Mouse (Mus musculus) c-Kit-positive CD71-positive TER-119-negative erythroid progenitor cells, embryonic 14.5 days (primary cell): ENCODE measurements around the gene Crispld2.

Experiments
- DNase-seq: peaks from one replicate; pipeline ENCODE4 v3.0.0-alpha.2; 2013; ENCODE audit warnings: low read depth

Gene Crispld2

GRCm38 (mm10) chr8:120067936-120068668 is 75.9 kb downstream of the Crispld2 start:
- DNase-seq, result no peak

- DNase-seq, result peak; percentile 50
These were observed 79.4 kb downstream of the Crispld2 start for GRCm38 (mm10) chr8:120071684-120072083.

- DNase-seq, result no peak
These were observed 80.0 kb downstream of the Crispld2 start for GRCm38 (mm10) chr8:120072259-120072658.

GRCm38 (mm10) chr8:120072827-120073226 is 80.6 kb downstream of the Crispld2 start:
- no peak for DNase-seq

GRCm38 (mm10) chr8:120074516-120074915 is 82.3 kb downstream of the Crispld2 start:
- no peak for DNase-seq

- no peak for DNase-seq
These were observed 83.1 kb downstream of the Crispld2 start for GRCm38 (mm10) chr8:120075347-120075746.

GRCm38 (mm10) chr8:120078080-120078479 is 85.8 kb downstream of the Crispld2 start:
- DNase-seq, result peak; percentile 49

- no peak for DNase-seq
These were observed 87.1 kb downstream of the Crispld2 start for GRCm38 (mm10) chr8:120079361-120079760.

- DNase-seq, result no peak
These were observed 91.0 kb downstream of the Crispld2 start for GRCm38 (mm10) chr8:120083261-120083660.

GRCm38 (mm10) chr8:120084783-120085182 is 92.5 kb downstream of the Crispld2 start:
- DNase-seq, result no peak

GRCm38 (mm10) chr8:120089511-120089910 is 97.3 kb downstream of the Crispld2 start:
- DNase-seq, result no peak

- DNase-seq, result no peak
These were observed 98.8 kb downstream of the Crispld2 start for GRCm38 (mm10) chr8:120091032-120091431.

- DNase-seq, result no peak
These were observed 100.9 kb downstream of the Crispld2 start for GRCm38 (mm10) chr8:120093103-120093502.

GRCm38 (mm10) chr8:120094801-120095200 is 102.6 kb downstream of the Crispld2 start:
- DNase-seq, result no peak

GRCm38 (mm10) chr8:120096486-120096885 is 104.2 kb downstream of the Crispld2 start:
- no peak for DNase-seq

GRCm38 (mm10) chr8:120100388-120101067 is 108.3 kb downstream of the Crispld2 start:
- no peak for DNase-seq

GRCm38 (mm10) chr8:120101068-120101972 is 109.1 kb downstream of the Crispld2 start, which contains the start of gene Zdhhc7:
TSS of gene Zdhhc7 (minus strand) at chr8:120101482.
- DNase-seq, result peak; percentile 53
